Mouse (Mus musculus) erythroid progenitor cell, adult 5-6 weeks (primary cell): ENCODE measurements around the gene Bhlhe23. TPM values are rescaled to one million over a fixed set of nuclear protein-coding genes. Genes with fewer than 3 reads are reported as not detected.
A peak's percentile ranks its signal among the peaks of the same experiment; 100 is the strongest.

Source experiments
- ATAC-seq: replicated peaks from 2 replicates; pipeline ENCODE4 v1.8.0; 2016; ENCODE audit warnings: moderate number of reproducible peaks, mild to moderate bottlenecking, moderate TSS enrichment, inconsistent platforms; ENCODE audit not compliant: poor library complexity, low FRiP score, severe bottlenecking
- total RNA-seq, 2 experiments: library from RNA; stranded (forward) in 1 of 2; stranded (reverse) in 1 of 2; fragments of 150-400 nt in 1 of 2; fragments of 186-747, 209-891 nt in 1 of 2; gene quantifications; 2 replicates each; pipeline versions ENCODE4 v1.2.3 to v1.2.4; 2015 to 2017; ENCODE audit warnings: low replicate concordance in 2 of 2

Bhlhe23 gene
- total RNA-seq, 2 experiments from 2014 or later = not detected

- ATAC-seq = no peak
These were observed 45.7 kb downstream of the Bhlhe23 start for GRCm38 (mm10) chr2:180731036-180731435.

GRCm38 (mm10) chr2:180727613-180728021, 49.1 kb downstream of the Bhlhe23 start:
- ATAC-seq = no peak

- no peak for ATAC-seq
These were observed 49.9 kb downstream of the Bhlhe23 start for GRCm38 (mm10) chr2:180726658-180727442.

GRCm38 (mm10) chr2:180725856-180726629, 50.7 kb downstream of the Bhlhe23 start:
- no peak for ATAC-seq

GRCm38 (mm10) chr2:180725414-180725778, 51.3 kb downstream of the Bhlhe23 start:
- no peak for ATAC-seq

GRCm38 (mm10) chr2:180724585-180725413, 51.9 kb downstream of the Bhlhe23 start, which contains the start of gene Slc17a9:
Gene Slc17a9 (plus strand): TSS chr2:180725263.
- ATAC-seq = peak; percentile 46

Other genes with a start within 250 kb of the Bhlhe23 start
- gene Mrgbp, start 195.6 kb downstream of the Bhlhe23 start, total RNA-seq (2015; ENCODE audit: low replicate concordance) = 13.4 and 16.9 TPM in 2 replicates
- gene Mrgbp, start 195.6 kb downstream of the Bhlhe23 start, total RNA-seq (2017; ENCODE audit: low replicate concordance) = 12.1 and 14.3 TPM in 2 replicates
- gene Ogfr, start 187.7 kb downstream of the Bhlhe23 start, total RNA-seq (2015; ENCODE audit: low replicate concordance) = 31.7 and 33.1 TPM in 2 replicates
- gene Ogfr, start 187.7 kb downstream of the Bhlhe23 start, total RNA-seq (2017; ENCODE audit: low replicate concordance) = 25.0 and 55.8 TPM in 2 replicates
- gene Col9a3, start 179.1 kb downstream of the Bhlhe23 start, total RNA-seq (2015; ENCODE audit: low replicate concordance) = 1.1 and 2.1 TPM in 2 replicates
- gene Col9a3, start 179.1 kb downstream of the Bhlhe23 start, total RNA-seq (2017; ENCODE audit: low replicate concordance) = 0.51 TPM in 1 of 2 replicates, not detected in the other
- not detected in 2 replicates for gene Tcfl5, start 134.2 kb downstream of the Bhlhe23 start, total RNA-seq (2015; ENCODE audit: low replicate concordance)
- gene Tcfl5, start 134.2 kb downstream of the Bhlhe23 start, total RNA-seq (2017; ENCODE audit: low replicate concordance) = not detected in 2 replicates
- gene Dido1, start 66.9 kb downstream of the Bhlhe23 start, total RNA-seq (2015; ENCODE audit: low replicate concordance) = 63.4 and 66.2 TPM in 2 replicates
- gene Dido1, start 66.9 kb downstream of the Bhlhe23 start, total RNA-seq (2017; ENCODE audit: low replicate concordance) = 107 and 109 TPM in 2 replicates
- gene Gid8, start 66.8 kb downstream of the Bhlhe23 start, total RNA-seq (2015; ENCODE audit: low replicate concordance) = 193 and 195 TPM in 2 replicates
- 276 and 301 TPM in 2 replicates for gene Gid8, start 66.8 kb downstream of the Bhlhe23 start, total RNA-seq (2017; ENCODE audit: low replicate concordance)
- gene Slc17a9, start 51.6 kb downstream of the Bhlhe23 start, total RNA-seq (2015; ENCODE audit: low replicate concordance) = 6.1 and 6.3 TPM in 2 replicates
- gene Slc17a9, start 51.6 kb downstream of the Bhlhe23 start, total RNA-seq (2017; ENCODE audit: low replicate concordance) = 0.38 and 2.6 TPM in 2 replicates
- gene Ythdf1, start 144.0 kb upstream of the Bhlhe23 start, total RNA-seq (2015; ENCODE audit: low replicate concordance) = 28.1 and 35.0 TPM in 2 replicates
- 12.1 and 37.7 TPM in 2 replicates for gene Ythdf1, start 144.0 kb upstream of the Bhlhe23 start, total RNA-seq (2017; ENCODE audit: low replicate concordance)
- not detected in 2 replicates for gene Birc7, start 152.1 kb upstream of the Bhlhe23 start, total RNA-seq (2015; ENCODE audit: low replicate concordance)
- not detected in 2 replicates for gene Birc7, start 152.1 kb upstream of the Bhlhe23 start, total RNA-seq (2017; ENCODE audit: low replicate concordance)
- gene Nkain4, start 177.8 kb upstream of the Bhlhe23 start, total RNA-seq (2015; ENCODE audit: low replicate concordance) = not detected in 2 replicates
- not detected in 2 replicates for gene Nkain4, start 177.8 kb upstream of the Bhlhe23 start, total RNA-seq (2017; ENCODE audit: low replicate concordance)
- gene Arfgap1, start 190.3 kb upstream of the Bhlhe23 start, total RNA-seq (2015; ENCODE audit: low replicate concordance) = 12.3 and 24.7 TPM in 2 replicates
- 23.5 and 32.6 TPM in 2 replicates for gene Arfgap1, start 190.3 kb upstream of the Bhlhe23 start, total RNA-seq (2017; ENCODE audit: low replicate concordance)
- not detected in 2 replicates for gene Col20a1, start 209.6 kb upstream of the Bhlhe23 start, total RNA-seq (2015; ENCODE audit: low replicate concordance)
- under 0.01 and 0.39 TPM in 2 replicates for gene Col20a1, start 209.6 kb upstream of the Bhlhe23 start, total RNA-seq (2017; ENCODE audit: low replicate concordance)